Comparison of ENCODE assay signal across 27 mouse cellular contexts in the genomic region with DNA sequence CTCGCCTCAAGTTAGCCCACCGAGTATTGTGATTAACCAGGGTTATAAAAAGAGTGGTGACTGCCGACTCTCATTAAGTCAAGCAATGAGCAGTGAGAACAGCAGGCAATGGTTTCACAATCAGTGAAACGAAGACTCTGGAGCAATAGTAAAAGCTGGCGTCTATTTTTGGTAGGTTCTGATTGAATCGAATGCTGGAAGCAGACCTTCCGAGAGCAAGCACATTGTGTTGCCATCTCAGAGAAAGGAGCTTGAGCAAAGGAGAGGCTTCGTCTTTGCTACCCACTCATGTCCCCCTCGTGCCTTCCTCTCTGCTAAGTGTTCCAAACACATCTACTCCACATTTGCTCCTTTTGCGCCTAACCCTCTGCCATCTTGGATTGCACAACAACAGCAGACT. TPM values are rescaled to one million over a fixed set of nuclear protein-coding genes. Genes with fewer than 3 reads are reported as not detected.
DNase-seq lines count a peak whose midpoint lies in the region; ATAC-seq and TF ChIP-seq lines count a peak whose summit lies in the region.
"Had no signal": no experiment of that assay in that cellular context is flagged by ENCODE, and none has a peak within 500 bp of the region (broad histone marks: within the 10 kb centered on the region; RNA-seq: fewer than 3 reads in every experiment).

No protein-coding gene starts in this region.

- peak overlapping the region; percentile 80 for H3K27ac ChIP-seq in layer of hippocampus, adult 2 months
- H3K27ac ChIP-seq: embryonic facial prominence, embryonic 10.5 days; embryonic facial prominence, embryonic 13.5 days; forebrain, embryonic 12.5 days; forebrain, embryonic 15.5 days; gastrocnemius, adult 2 months; hindbrain, embryonic 12.5 days; hindbrain, embryonic 15.5 days had no signal

- H3K4me3 ChIP-seq in layer of hippocampus, adult 2 months: no peak overlapping the region
- H3K4me3 ChIP-seq: embryonic facial prominence, embryonic 10.5 days; embryonic facial prominence, embryonic 13.5 days; erythroblast, embryonic 14.5 days; forebrain, embryonic 12.5 days; forebrain, embryonic 15.5 days; gastrocnemius, adult 2 months; hindbrain, embryonic 12.5 days; hindbrain, embryonic 15.5 days had no signal

- no peak for TF ChIP-seq CTCF in layer of hippocampus, adult 2 months (conservative IDR thresholded peaks at IDR 0.05)

- peak; percentile 60 for ATAC-seq in frontal cortex, adult (ENCODE audit: low TSS enrichment)
- ATAC-seq: forebrain, embryonic 15.5 days had no signal

- no peak for DNase-seq in frontal cortex, adult 2 months (ENCODE audit: extremely low spot score in 1 of 2, low spot score in 1 of 2)
- DNase-seq in layer of hippocampus, adult 2 months (ENCODE audit: low spot score in 2 of 2): peak; percentile 46 to 53
- DNase-seq in layer of hippocampus, postnatal 25 days (ENCODE audit: extremely low spot score in 1 of 2, low spot score in 1 of 2): no peak
- peak; percentile 66 for DNase-seq in layer of hippocampus, adult 9-11 months
- DNase-seq in right cerebral cortex, postnatal 10 days (ENCODE audit: low spot score in 2 of 2): no peak
- no peak for DNase-seq in left cerebral cortex, adult 11 months (ENCODE audit: low spot score)
- DNase-seq: adrenal gland, adult 2 months; adrenal gland, postnatal 25 days; B cell, adult 2 months; cerebellum, adult 11 months; cerebellum, adult 2 months; cerebellum, postnatal 10 days; cerebellum, postnatal 36 days; embryo, embryonic 11 days; gastrocnemius, adult 2 months; gastrocnemius, postnatal 14 days; heart, adult 11 months had no signal

RNA-seq across cellular contexts. Expression of gene Gabrb1, which starts 18.1 kb away (rescaled TPM):
- 17.4 and 19.2 TPM in 2 replicates for polyA plus RNA-seq in frontal cortex, adult 2 months (2012; rRNA removed)
- total RNA-seq in layer of hippocampus, adult 2 months (2021): 100 to 1,000 TPM; 138 to 147 TPM
- total RNA-seq in layer of hippocampus, postnatal 25 days (2021): 100 to 1,000 TPM; 123 to 132 TPM
- total RNA-seq: hematopoietic stem cell, adult 5-6 weeks; MEL had no signal
- polyA plus RNA-seq: erythroblast, embryonic 14.5 days had no signal

RNA-seq across cellular contexts. Expression of gene Gabra4, which starts 18.3 kb away (rescaled TPM):
- 41.6 and 43.5 TPM in 2 replicates for polyA plus RNA-seq in frontal cortex, adult 2 months (2012; rRNA removed)
- 10 to 100 TPM; 82.6 to 94.2 TPM for total RNA-seq in layer of hippocampus, adult 2 months (2021)
- 10 to 100 TPM; 74.8 to 80.1 TPM for total RNA-seq in layer of hippocampus, postnatal 25 days (2021)
- total RNA-seq: gastrocnemius, adult 2 months; hematopoietic stem cell, adult 5-6 weeks; MEL had no signal
- polyA plus RNA-seq: erythroblast, embryonic 14.5 days had no signal

Comparison
In these comparisons a context has a peak if more than half of its experiments do, and no peak if none do; other contexts are left out.
1. DNase-seq: peak in layer of hippocampus, adult 2 months (2 of 2) and layer of hippocampus, adult 9-11 months (single experiment); none in frontal cortex, adult 2 months (0 of 2), layer of hippocampus, postnatal 25 days (0 of 2), right cerebral cortex, postnatal 10 days (0 of 2) and left cerebral cortex, adult 11 months (single experiment).